Mouse (Mus musculus) neutrophil, adult 5-6 weeks (primary cell): ENCODE data around the gene Snapc5. TPM values are rescaled to one million over a fixed set of nuclear protein-coding genes. Genes with fewer than 3 reads are reported as not detected.

ENCODE experiments used
- ATAC-seq: fragments of 151-379, 151-347 bp; 2 replicates; pipeline ENCODE4 v1.8.0; 2017; ENCODE audit warnings: mild to moderate bottlenecking, moderate TSS enrichment; ENCODE audit not compliant: insufficient number of reproducible peaks, poor library complexity, low FRiP score, severe bottlenecking; ENCODE audit errors: extremely low read depth
- total RNA-seq: library from RNA; stranded (forward); fragments of 200-1000 nt; gene quantifications from 2 replicates; pipeline ENCODE4 v1.2.3, GENCODE M21; 2017

Gene Snapc5
- total RNA-seq, 1 experiment from 2014 or later = 35.7 TPM

GRCm38 (mm10) chr9:64232257-64232957 is 53.3 kb downstream of the Snapc5 start:
- no peak for ATAC-seq

Other genes starting within 250 kb of the Snapc5 start
- not detected in 2 replicates for gene Smad6, start 157.2 kb upstream of the Snapc5 start, total RNA-seq
- not detected in 2 replicates for gene Lctl, start 62.1 kb upstream of the Snapc5 start, total RNA-seq
- gene Zwilch, start 6.2 kb upstream of the Snapc5 start, total RNA-seq = 6.1 and 10.7 TPM in 2 replicates
- gene Rpl4, start 5.9 kb upstream of the Snapc5 start, total RNA-seq = 1,351 and 1,415 TPM in 2 replicates
- gene Uchl4, start 55.9 kb downstream of the Snapc5 start, total RNA-seq = 1.1 and 1.4 TPM in 2 replicates
- 137 and 143 TPM in 2 replicates for gene Map2k1, start 74.4 kb downstream of the Snapc5 start, total RNA-seq
- 18.7 and 21.5 TPM in 2 replicates for gene Tipin, start 102.3 kb downstream of the Snapc5 start, total RNA-seq
- gene Dis3l, start 162.0 kb downstream of the Snapc5 start, total RNA-seq = 12.7 and 13.8 TPM in 2 replicates
- 0.58 and 0.61 TPM in 2 replicates for gene Megf11, start 206.4 kb downstream of the Snapc5 start, total RNA-seq